Mouse (Mus musculus) Patski (cell line): Measurements from ENCODE around the gene Gmppb. TPM values are rescaled to one million over a fixed set of nuclear protein-coding genes. Genes with fewer than 3 reads are reported as not detected.
"Not testable (repeated sequence)": the region's sequence is repeated elsewhere in the genome, so short reads cannot be mapped to it uniquely, and the experiment has no call there.

Experiments
- ATAC-seq: fragments of 100-300 bp; one replicate; pipeline ENCODE4 v1.8.0; 2021
- CTCF ChIA-PET: fragments of 350-600 bp; sonication (Branson Sonifier 250); formaldehyde crosslinking; loops from one replicate; lab custom pipeline; 2022; ENCODE audit warnings: inconsistent platforms; lab: Charles Lee
- POLR2A ChIA-PET: fragments of 350-600 bp; sonication (Branson Sonifier 250); formaldehyde crosslinking; loops from one replicate; lab custom pipeline; 2022; ENCODE audit warnings: antibody characterized with exemption, inconsistent platforms; lab: Charles Lee
- DNase-seq: peaks from one replicate; pipeline ENCODE4 v3.0.0-alpha.2; 2011; ENCODE audit warnings: low read depth, low spot score
- H3K27me3 ChIP-seq: fragments of 371-371 bp; one replicate; pipeline ENCODE4 v1.5.1; 2021
- CTCF ChIP-seq: fragments of 100-300 bp; IDR thresholded peaks from one replicate; pipeline ENCODE4 v1.5.1; 2021
- in situ Hi-C: fragments of 300-500 bp; cut with MboI; formaldehyde crosslinking; loops from 3 replicates; pipeline ENCODE4 v1.11.1; 2018; ENCODE audit warnings: low pct_unique_long_range_greater_than_20kb, mixed read lengths
- polyA plus RNA-seq: library from polyadenylated mRNA; unstranded; gene quantifications from one replicate; pipeline ENCODE4 v1.2.3, GENCODE M21; 2021

Gene Gmppb
- polyA plus RNA-seq: 19.3 TPM

DNA sequence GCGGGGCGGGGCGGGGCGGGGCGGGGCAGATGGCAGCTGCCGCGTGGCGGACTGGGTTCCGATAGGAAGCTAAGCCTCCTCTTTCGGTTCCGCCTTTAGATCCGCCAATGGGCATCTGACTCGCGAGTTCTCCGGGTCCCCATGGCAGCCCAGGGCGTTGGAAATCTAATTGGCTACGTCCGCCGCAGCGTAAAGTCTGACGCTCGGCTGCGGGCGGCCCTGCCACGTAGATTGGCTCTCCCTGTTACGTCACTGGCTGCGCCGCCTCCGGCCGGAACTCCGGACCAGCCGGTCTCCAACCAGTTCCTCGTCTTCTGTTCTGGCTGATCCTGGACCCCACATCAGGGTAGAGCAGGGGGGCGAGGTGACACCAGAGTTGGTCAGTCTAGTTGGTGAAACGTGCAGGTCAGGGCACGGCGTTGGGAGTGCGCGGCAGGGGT lies at the start of gene Gmppb:
Gene Gmppb, plus strand, starts transcription at position 227 of the 440 bp plus-strand sequence.
- no peak for TF ChIP-seq CTCF
- in situ Hi-C loops: no loop called here
- DNase-seq: peak; percentile 77
- ChIA-PET POLR2A (no interaction called here), CTCF (interaction anchor here (0.9 to 2.8 kb wide), 3 partner anchors 10 to 86 kb away, joined by 3 to 10 read pairs (median 3); no protein-coding TSS in a partner anchor)
- no peaks in the 10 kb centered on the region for H3K27me3 ChIP-seq
- peak; percentile 92 for ATAC-seq

DNA sequence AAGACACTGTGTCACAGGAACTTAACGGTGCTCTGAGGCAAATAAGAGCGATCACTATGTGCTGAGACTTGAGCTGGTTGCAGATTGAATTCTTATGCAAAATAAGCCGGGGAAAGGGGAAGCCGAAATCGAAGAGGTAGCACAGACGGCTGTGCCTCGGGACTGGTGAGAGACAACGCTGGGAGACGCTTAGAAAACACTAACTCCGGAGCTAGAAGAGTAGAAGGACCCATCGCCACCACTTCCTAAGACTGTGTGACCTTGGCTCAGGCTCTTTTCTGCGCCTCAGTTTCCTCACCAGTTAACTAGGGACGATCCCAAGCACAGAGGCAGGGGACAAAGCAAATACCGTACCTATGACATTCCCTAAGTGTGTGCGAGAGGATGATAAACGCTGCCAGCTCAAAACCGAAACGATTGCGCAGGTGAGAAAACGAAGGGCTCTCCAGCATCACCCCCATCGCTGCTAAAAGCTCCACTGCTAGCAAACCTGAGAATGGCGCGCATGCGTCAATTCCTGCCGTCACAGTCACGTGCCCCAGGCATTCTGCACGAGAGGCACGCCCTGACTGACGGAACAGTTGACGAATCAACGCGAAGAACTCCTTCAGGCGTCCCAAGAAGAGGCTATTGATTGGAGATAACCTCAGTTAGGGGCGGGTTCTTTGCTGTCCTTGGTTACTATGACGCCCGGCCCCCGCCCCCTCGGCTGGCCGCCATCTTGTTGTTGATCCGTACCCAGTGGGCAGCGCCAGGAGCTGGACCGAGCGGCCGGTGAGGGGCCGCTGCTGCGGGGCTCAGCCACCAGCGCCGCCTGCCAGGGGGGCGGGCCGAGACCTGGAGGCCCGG lies 46.9 kb upstream of the Gmppb start, which contains the start of gene Ip6k1:
Gene Ip6k1, plus strand, starts transcription at position 580 of the 849 bp plus-strand sequence.
- CTCF ChIA-PET: interaction anchor here (0.7 to 1.2 kb wide), 5 partner anchors 15 to 98 kb away, joined by 3 to 4 read pairs (median 3); no protein-coding TSS in a partner anchor
- POLR2A ChIA-PET: interaction anchor here (0.6 to 1.4 kb wide), 5 partner anchors 10 to 97 kb away, joined by 3 to 4 read pairs (median 4); partner anchors contain the start of genes Cdhr4 and Uba7
- peak; percentile 99 for DNase-seq
- ATAC-seq: peak; percentile 91
- no peak for TF ChIP-seq CTCF
- in situ Hi-C loops: no loop called here
- peaks cover 4% of the 10 kb centered on the region for H3K27me3 ChIP-seq

DNA sequence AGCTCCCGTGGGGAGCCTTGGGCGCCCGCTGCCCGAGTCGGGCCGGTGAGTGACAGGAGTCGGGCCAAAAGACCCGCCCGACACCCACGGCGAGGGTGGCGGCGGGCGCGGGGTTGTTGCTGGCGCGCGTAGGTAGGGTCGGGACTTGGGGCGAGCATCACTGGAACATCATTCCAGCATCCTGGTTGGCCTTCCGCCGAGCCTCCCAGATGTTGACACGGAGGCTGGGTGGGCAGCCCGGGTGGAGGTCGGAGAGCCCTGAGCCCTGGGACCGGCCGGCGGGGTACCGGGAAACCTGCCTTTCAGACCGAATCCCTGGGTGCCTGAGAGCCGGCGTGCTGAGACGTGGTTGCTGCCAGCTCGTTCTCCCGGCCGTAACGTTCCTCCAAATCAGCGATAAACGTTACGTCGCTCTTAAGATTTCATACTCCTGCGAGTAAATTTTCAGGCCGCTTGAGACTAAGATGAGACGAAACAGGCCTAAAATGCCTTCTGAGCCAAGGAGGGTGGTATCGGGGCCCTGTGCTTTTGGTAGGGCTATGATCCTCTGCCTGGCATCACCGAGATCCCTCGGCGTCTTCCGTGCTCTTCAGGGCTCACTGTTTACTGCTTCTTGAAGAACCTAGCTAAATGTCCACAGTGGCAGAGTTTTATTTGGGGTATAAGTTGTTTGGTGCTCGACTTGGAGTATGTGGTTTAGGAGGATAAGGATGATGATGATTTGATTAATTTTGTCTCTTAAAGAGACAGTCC lies 46.1 kb upstream of the Gmppb start:
- H3K27me3 ChIP-seq: no peaks in the 10 kb centered on the region
- ChIA-PET CTCF (interaction anchor here (1.1 kb wide), 1 partner anchor 25 kb away, joined by 3 read pairs; no protein-coding TSS in a partner anchor), POLR2A (interaction anchor here (0.6 to 1.4 kb wide), 5 partner anchors 11 to 98 kb away, joined by 3 to 4 read pairs (median 4); partner anchors contain the start of genes Cdhr4 and Uba7)
- TF ChIP-seq CTCF: no peak
- DNase-seq: no peak
- in situ Hi-C loops: no loop called here
- ATAC-seq: peak; percentile 24

DNA sequence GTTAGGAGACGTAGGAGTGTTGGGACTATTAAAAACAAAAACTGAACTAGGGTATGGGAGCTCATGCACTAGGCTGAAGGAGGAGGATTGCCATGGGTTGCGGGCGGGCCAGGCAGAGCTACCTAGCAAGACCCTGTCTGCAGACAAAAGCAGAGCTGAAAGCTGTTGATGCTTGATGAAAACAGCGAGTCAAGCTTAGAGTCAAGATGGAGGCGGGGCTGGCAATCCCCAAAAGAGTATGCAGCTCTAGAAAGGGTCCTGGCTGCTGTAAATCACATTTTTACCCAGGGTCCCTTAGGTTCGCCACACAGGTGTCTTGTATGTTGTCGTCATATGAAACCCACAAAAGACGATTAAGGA lies 45.5 kb upstream of the Gmppb start:
- no peaks in the 10 kb centered on the region for H3K27me3 ChIP-seq
- DNase-seq (no peak), ATAC-seq (no peak)
- CTCF ChIA-PET: no interaction called here
- in situ Hi-C loops: no loop called here
- POLR2A ChIA-PET: interaction anchor here (1.1 to 1.4 kb wide), 2 partner anchors 28 to 98 kb away, joined by 4 read pairs; partner anchors contain the start of gene Uba7
- no peak for TF ChIP-seq CTCF

DNA sequence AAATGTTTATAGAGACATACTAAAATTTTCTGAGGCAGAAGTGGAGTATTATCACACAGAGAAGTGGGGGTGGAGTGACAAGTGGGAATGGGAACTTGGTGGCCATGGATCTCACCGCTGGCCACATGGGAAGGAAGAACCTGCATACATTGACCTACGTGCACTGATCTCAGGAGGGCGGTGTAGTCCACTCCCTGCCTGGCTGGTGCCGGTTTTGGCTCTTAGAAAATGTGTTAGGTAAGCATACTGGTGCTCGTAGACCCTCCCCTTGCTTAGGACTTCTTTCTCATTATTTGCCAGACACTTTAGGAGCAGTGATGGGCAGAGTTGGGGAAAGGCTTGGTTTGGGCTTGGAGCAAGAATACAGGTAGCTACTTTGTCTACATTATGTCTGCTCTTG lies 41.0 kb upstream of the Gmppb start:
- DNase-seq (no peak), ATAC-seq (no peak)
- no peaks in the 10 kb centered on the region for H3K27me3 ChIP-seq
- ChIA-PET POLR2A (no interaction called here), CTCF (no interaction called here)
- no peak for TF ChIP-seq CTCF
- in situ Hi-C loops: no loop called here

DNA sequence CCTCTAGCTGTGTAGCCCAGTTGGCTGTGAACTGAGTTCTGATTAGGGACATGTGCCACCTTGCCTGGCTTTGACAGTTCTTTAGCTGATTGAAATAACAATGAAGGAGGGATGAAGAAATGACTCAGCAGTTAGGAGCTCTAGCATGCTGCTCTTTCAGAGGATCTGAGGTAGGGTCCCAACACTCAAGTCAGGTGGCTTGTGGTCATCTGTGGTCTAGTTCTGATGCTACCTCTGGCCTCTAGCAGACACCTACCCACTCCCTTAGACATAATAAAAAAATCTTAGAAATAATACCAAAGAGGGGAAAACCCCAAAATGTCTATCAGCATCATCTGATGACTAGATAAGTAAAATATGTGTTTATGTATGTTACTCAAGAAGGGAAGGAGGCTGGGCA lies 38.7 kb upstream of the Gmppb start:
- ChIA-PET CTCF (no interaction called here), POLR2A (no interaction called here)
- no peak for TF ChIP-seq CTCF
- in situ Hi-C loops: no loop called here
- DNase-seq (no peak), ATAC-seq (no peak)
- H3K27me3 ChIP-seq: no peaks in the 10 kb centered on the region

DNA sequence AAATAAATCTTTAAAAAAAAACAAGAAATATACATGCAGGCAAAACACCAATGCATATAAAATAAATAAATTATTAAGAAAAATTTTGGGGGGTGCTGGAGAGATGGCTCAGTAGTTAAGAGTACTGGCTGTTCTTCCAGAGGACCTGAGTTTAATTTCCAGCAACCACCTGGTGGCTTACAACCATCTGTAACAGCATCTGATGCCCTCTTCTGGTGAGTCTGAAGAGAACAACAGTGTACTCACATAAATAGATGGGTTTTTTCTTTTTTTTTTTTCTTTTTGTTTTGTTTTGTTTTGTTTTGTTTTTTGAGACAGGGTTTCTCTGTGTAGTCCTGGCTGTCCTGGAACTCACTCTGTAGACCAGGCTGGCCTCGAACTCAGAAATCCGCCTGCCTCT lies 35.5 kb upstream of the Gmppb start:
- TF ChIP-seq CTCF: peak; percentile 46
- CTCF ChIA-PET, ATAC-seq, DNase-seq, in situ Hi-C loops, H3K27me3 ChIP-seq, POLR2A ChIA-PET: not testable (repeated sequence)

DNA sequence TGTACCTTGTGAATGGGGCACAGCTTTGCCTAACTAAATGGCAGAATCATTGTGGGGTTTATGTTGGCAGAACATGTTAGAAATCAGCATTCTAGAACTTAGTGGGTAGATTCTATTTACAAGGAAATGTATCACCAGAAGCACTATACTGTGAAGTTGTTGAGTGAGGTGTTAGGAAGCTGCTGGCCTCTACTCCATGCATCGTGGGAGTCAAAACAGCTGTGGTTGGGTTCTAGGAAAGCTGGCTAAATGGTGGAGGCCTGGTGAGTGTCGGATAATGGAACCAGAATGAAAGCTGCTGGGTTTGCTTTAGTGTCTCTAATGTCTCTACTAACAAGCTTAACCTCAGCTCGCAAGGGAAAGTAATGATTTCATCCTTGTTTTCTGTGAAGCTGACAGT lies 31.9 kb upstream of the Gmppb start:
- no peak for TF ChIP-seq CTCF
- ATAC-seq (no peak), DNase-seq (no peak)
- H3K27me3 ChIP-seq: no peaks in the 10 kb centered on the region
- ChIA-PET POLR2A (no interaction called here), CTCF (no interaction called here)
- in situ Hi-C loops: no loop called here

DNA sequence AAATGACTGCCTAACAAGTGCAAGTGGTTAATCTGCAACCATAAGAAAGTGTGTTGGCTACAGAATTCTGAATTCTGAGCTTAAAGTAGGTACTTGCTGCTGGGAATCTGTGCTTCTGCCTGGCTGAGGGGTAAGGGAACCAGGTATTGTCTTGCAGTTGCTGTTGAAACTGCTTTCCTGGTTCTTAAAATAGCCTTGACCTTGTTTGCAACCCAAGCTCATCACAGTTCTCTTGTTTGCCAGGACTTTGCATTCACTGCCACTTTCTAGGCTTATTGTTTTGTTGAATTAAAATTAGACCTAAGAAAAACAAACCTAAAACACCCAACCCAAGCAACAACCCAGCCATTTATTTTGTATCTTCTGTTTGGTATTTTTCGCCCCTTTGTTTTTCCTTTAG lies 28.3 kb upstream of the Gmppb start:
- ChIA-PET CTCF (no interaction called here), POLR2A (no interaction called here)
- DNase-seq (no peak), ATAC-seq (no peak)
- no peaks in the 10 kb centered on the region for H3K27me3 ChIP-seq
- in situ Hi-C loops: no loop called here
- TF ChIP-seq CTCF: no peak

DNA sequence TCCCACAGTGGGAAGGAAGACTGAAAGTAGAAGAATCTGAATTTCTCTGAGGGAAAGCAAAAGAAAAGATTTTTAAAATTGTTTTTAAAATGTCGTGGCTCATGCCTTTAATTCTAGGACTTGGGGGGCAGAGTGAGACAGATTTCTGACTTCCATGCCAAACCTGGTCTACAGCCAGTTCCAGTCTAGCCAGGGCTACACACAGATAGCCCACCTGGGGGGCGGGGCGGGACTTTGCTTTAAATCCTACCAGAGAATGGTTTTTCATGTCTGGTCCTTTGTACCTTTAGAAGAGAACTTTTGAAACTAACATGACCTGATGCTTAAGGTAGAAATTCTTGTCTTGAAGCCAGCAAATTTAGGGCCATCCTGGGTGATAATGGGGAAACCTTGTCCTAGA lies 25.8 kb upstream of the Gmppb start:
- in situ Hi-C loops: no loop called here
- no peak for TF ChIP-seq CTCF
- POLR2A ChIA-PET: no interaction called here
- ATAC-seq (no peak), DNase-seq (no peak)
- CTCF ChIA-PET: no interaction called here
- H3K27me3 ChIP-seq: no peaks in the 10 kb centered on the region
